Mouse (Mus musculus) CD4-positive, CD25-positive, alpha-beta regulatory T cell, adult 4 months (primary cell): ENCODE results near the gene Wfs1. TPM values are rescaled to one million over a fixed set of nuclear protein-coding genes. Genes with fewer than 3 reads are reported as not detected.
A peak's percentile ranks its signal among the peaks of the same experiment; 100 is the strongest.
"Not testable (repeated sequence)": the region's sequence is repeated elsewhere in the genome, so short reads cannot be mapped to it uniquely, and the experiment has no call there.

Experiments
- ATAC-seq: one replicate; pipeline ENCODE4 v1.8.0; 2017
- polyA plus RNA-seq, 2 experiments: library from polyadenylated mRNA; unstranded; fragments of 100-300 nt; shearing (Covaris generic); gene quantifications; one replicate each; pipeline ENCODE4 v1.2.1; 2017

Gene Wfs1
- polyA plus RNA-seq = 1 to 10 TPM in 1 of 2 experiments, under 1 TPM in 1; 0.81 to 1.7 TPM

GRCm38 (mm10) chr5:36988781-36989624, at the start of gene Wfs1:
Gene Wfs1, minus strand, starts transcription at chr5:36989205.
- peak; percentile 97 for ATAC-seq

DNA sequence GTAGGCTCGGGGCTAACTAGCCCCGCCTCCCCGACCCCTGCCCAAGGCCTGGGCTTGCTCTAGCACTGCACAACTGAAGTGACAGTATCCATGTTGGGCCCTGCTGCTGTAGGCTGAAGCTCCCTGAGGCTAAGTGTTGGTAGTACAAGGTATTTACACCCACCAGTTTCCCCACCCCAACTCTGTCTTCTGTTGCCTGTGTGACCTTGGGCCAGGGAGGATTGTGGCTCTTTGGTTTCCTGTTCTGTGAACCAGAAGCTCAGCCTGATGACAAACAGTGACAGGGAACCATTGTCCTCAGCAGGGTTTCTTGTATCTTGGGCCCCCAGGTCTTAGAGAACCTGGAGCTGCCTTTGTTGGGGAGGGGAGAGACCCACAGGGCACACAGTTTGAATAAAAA, 47.9 kb upstream of the Wfs1 start:
- ATAC-seq = peak; percentile 31

DNA sequence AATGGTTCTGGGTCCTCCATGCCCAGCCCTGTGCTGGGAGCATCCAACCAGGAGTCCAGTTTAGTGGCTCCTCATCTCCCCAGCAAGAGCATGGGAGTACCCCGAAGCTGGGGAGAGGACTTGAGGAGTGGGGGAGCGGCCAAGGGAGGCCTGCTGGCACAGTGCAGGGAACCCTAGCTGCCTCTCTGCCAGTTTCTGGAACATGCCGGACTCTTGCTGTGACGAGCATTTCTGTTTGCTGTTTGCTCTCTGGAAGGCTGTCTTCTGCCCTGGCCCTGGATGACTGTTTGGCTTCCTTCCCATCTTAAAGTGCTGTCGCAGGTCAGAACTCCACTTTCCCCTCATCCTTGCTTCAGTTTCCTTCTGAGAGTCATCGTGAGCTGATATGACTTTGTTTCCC, 46.9 kb upstream of the Wfs1 start:
- ATAC-seq = no peak

DNA sequence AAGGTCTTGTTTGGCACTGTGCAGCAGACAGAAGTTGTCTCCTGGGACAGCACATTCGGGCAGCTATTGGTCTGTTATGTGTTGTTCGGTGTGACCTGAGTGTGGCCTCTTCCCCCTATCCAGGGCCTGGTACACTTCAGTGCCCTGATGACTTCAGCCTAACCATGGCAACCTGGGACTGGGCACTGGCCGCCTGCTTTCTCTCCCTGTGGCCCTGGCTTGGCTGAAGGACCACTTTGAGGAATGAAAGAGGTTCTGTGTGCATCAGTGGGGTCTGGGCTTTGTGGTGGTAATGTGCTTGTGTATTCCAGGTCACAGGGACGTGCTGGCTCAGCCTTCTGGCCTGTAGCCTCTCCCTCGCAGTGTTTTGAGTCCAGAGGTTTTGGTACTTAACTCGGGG, 46.2 kb upstream of the Wfs1 start:
- ATAC-seq = no peak

- ATAC-seq = no peak
These were observed 41.7 kb upstream of the Wfs1 start for GRCm38 (mm10) chr5:37030753-37031152.

DNA sequence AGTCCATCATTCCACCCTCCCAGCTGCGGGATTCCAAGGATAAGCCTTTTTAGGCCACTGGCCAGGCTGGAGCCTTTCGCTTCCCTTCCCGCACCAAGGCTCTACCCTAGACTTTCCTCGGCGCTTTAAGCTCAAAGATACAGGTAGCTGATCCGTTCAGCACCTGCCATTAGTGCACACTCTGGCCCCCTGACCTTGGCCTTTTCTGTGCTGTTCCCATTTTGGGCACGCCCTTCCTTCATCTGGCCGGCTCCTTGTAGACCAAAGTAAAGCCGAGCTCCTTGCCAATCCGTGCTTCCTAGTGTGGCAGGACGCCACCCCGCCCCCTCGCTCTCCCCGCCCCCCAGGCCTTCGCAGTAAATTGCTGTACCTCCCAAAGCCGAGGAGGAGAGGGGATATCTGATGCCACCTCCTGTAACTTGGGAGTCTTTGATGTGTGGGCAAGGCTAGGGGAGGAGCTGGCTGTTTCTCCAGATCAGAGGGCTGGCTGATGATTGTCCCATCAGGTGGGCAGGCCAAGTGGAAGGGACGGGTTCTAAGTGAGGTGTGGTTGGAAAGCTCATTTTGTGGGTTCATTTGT, 40.4 kb upstream of the Wfs1 start:
- peak; percentile 33 for ATAC-seq

DNA sequence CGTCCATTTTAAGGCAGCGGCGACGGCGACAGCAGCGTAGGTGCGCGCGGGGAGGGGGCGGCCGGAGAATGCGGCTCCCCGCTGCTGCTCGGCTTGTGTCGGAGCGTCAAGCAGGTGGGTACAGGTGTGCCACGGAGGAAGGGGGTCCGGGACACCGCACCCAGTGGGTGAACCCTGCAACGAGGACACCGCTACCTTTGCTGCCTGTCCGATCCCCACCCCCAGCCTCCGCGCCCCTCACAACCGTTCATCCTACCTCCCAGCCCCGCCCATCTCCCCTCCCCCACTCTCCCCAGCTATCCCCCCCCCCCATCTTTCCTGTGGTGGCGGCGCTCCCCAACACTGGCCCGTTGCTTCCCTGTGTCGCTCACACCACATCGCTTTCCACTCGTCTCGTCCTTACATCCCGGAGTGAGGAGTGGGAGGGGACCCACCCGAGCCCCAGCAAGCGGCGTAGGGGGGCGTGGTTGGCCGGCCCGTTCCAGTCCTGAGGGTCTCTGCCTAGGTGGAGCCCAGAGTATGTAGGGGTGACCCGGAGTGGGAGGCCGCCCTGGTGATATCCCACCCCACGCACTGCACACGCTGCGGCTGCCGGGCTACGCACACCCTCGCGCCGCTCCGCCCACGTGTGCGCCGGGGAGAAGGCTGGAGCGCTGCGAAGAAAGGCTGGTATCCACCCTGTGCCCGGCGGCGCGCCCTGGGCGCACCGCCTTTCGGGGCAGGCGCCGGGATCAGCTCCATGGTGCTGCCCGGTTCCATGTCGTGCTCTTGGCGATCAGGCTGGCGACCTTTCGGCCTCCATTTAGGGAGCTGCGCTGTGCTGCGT, 39.7 kb upstream of the Wfs1 start:
- peak; percentile 74 for ATAC-seq

GRCm38 (mm10) chr5:37028104-37028485, 39.1 kb upstream of the Wfs1 start:
- peak; percentile 49 for ATAC-seq

- ATAC-seq = no peak
These were observed 38.7 kb upstream of the Wfs1 start for GRCm38 (mm10) chr5:37027701-37028100.

DNA sequence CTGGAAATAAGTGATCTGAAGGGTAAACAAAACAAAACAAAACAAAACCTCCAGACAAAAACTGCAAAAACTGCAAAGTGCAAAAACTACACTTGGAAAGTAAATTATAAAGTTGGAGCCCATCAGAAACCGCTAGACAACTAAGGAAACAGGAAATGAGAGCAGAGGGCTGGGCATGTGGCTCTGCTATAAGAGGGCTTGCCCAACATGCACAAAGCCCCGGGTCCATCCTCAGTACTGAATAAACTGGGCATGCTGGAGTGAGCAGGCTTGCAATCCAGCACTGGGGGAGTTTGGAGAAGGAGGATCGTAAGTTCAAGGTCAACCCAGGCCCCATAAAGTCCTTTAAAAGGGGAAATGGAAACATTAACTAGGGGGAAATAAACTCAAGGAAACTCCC, 28.2 kb upstream of the Wfs1 start:
- no peak for ATAC-seq

DNA sequence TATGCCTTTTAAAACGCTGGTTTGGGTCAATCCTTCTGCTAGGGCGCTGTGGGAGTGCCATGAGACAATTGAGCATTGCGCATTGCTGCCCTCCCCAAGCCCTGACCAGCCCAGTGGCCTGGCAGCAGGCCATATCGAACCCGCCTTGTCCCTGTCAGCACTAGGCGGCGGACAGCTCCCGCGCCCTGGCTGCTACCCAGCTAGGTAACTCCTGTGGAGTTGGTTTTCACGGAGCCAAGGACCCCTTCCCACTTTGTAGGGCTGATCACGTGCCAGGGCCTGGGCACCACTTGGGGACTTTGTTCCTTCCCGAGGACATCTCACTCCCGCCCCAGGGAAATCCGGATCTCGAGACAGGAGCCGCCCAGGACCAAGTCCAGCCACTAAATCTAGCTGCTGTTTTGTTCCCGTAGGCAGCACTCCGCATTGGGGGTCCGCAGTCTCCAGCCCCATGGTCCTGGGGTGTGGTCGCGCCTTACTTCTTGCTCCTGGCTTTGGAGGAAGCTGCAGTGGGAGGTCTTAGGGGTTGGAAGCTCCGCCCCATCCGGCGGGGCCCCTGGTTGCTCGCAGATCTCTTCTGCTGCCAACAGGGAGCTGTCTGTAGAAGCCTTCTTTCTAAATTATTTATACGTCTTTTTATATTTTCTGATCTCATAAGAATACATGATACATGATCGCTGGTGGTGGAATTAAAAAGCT, 26.8 kb upstream of the Wfs1 start:
- ATAC-seq = no peak

- ATAC-seq = no peak
These were observed 21.8 kb upstream of the Wfs1 start for GRCm38 (mm10) chr5:37010666-37011317.

- not testable (repeated sequence) for ATAC-seq
These were observed 20.8 kb upstream of the Wfs1 start for GRCm38 (mm10) chr5:37009761-37010160.

GRCm38 (mm10) chr5:37002001-37002400, 13.0 kb upstream of the Wfs1 start:
- peak; percentile 54 for ATAC-seq

DNA sequence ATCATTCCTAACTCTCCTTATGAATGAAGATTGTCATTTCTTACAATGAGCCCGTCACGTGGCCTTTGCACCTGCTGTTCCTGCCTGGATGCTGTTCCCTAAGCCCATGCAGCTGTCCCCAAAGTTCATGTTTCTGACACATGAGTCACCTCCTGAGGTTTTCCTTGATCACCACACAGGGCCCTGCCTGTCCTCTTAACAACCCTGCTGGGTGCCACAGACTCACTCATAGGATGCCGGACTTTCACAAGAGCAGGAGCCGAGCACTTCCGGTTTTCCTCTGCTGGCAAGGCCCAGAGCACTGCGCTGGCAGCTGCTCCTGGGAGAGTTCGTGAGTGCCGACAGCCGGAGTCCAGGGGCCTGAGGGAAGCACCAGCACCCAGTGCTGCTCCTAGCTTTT, 12.0 kb upstream of the Wfs1 start:
- ATAC-seq = no peak

DNA sequence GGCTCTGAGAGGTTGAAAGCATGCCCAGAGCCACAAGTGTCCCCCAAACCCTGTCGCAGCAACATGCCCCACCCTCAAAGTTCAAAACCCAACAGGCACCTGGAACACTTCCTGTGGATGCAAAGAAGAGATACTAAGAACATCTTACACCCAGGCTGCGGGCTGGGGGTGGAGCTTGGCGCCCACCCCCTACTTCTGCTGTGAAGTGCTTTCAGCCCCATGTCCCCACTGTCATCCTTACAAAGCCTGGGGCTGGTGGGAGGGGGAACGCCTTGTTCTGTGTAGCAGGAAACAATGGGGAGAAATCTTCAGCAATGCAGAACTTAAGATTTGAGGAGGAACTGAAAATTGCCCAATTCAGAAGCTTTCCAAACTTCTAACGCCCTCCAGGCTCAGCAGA, 9.0 kb upstream of the Wfs1 start:
- peak; percentile 45 for ATAC-seq

GRCm38 (mm10) chr5:36996410-36996809, 7.4 kb upstream of the Wfs1 start:
- ATAC-seq = no peak

GRCm38 (mm10) chr5:36990631-36991350, 1.8 kb upstream of the Wfs1 start:
- no peak for ATAC-seq

DNA sequence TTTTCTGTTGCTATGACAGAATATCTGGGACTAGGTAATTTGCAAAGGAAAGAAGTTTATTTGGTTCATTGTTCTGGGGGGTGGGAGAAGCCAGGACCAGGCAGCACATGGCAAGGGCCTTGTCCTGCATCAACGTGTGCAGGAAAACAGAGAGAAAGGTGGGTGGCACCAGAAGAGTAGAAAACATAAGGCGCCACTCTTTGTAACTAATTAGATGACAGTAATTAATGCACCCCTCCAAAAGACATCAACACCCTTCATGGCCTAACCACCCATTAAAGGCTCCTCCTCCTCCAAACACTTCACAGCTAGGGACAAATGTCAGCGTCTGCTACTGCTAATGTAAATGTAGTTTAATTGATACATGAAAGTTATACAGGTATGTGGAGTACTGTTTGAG, 1.2 kb upstream of the Wfs1 start:
- no peak for ATAC-seq

GRCm38 (mm10) chr5:36989625-36989977, 596 bp upstream of the Wfs1 start:
- ATAC-seq = no peak

GRCm38 (mm10) chr5:36988124-36988780, 753 bp downstream of the Wfs1 start:
- ATAC-seq = no peak
